Mouse (Mus musculus): ENCODE measurements around the gene Atad1.

DNA sequence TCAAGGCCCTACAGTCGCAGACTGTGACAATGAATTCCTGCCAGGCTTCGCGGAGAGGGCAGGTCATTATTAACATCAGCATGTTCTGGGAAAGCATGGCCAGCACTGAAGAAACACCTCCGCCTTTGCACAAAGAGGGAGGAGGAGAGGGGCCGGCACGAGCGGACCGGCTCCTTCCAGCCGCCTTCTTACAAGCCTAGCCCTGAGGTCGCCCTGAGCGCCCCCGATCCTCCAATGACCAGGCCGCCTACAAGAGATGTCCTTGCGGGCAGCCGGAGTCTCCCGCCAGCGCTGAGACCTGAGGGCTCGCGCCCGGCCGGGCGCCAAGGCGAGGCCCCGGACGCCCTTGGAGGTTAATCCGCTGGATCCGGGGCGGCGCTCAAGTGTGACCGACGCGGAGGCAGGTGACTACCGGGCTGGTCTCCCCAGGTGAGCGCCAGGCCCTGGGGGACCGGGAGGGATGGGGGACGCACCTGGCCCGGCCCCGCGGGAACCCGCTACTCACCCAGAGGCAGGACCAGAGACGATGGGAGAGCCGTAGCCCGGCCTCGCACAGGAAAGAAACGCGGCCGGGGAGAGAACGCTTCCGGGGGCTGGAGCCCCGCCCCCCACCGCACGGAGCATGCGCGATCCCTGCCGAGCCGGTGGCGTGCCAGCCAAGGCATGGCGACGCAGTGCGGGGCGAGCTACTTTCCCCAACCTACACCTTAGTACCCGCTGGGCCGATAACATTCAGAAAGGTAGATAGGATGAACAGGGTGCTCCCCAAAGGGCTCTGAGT lies 27.6 kb downstream of the Atad1 start:
- TF ChIP-seq CTCF (IDR thresholded peaks at IDR 0.05; ENCODE audit: low read depth, low read length) (no peak), POLR2A (IDR thresholded peaks at IDR 0.05; ENCODE audit: borderline replicate concordance, low read depth, low read length) (0 out of 2 replicates have a peak, but pooled peaks have one; percentile 13)

Measured in bone marrow macrophage, adult 2 months (primary cell).